Mouse (Mus musculus): ENCODE data around the gene Rgs19. TPM values are rescaled to one million over a fixed set of nuclear protein-coding genes. Genes with fewer than 3 reads are reported as not detected.

Rgs19 gene
- 255 and 260 TPM in 2 replicates for polyA plus RNA-seq (2012; rRNA removed)

- under 1% methylated on average over 73 of the region's 75 CpGs for WGBS
- DNase-seq: peak; percentile 90
- TF ChIP-seq POLR2A (IDR thresholded peaks at IDR 0.05; ENCODE audit: control insufficient read depth, extremely low read depth, insufficient read depth, low read length, poor library complexity) (peak; percentile 87), CTCF (IDR thresholded peaks at IDR 0.05; ENCODE audit: borderline replicate concordance, control insufficient read depth, extremely low read depth, insufficient read depth, low read length, poor library complexity) (no peak; the same call in 1 of the 2 replicates)
- H3K27me3 ChIP-seq (ENCODE audit: control insufficient read depth, insufficient read depth, low read length): no peaks in the 10 kb centered on the region
- H3K4me1 ChIP-seq (replicated peaks; ENCODE audit: control insufficient read depth, insufficient read depth, low read length): peaks cover 36% of the 10 kb centered on the region
- peak within 1 kb of the TSS; percentile 77 for H3K4me3 ChIP-seq (ENCODE audit: control insufficient read depth, insufficient read depth, low read length)
- H3K36me3 ChIP-seq (ENCODE audit: control insufficient read depth, insufficient read depth, low read length): 0 out of 2 replicates have a peak, but pooled peaks cover 5% of the 10 kb centered on the region
- peak within 1 kb of the TSS; percentile 36; the same call in 1 of the 2 replicates for H3K27ac ChIP-seq (ENCODE audit: control insufficient read depth, insufficient read depth, low read length)
These were observed at the start of gene Rgs19 for GRCm38 (mm10) chr2:181693339-181694280. Rgs19 (minus strand) TSS chr2:181693977.

- Histone ChIP-seq H3K4me3 (ENCODE audit: control insufficient read depth, insufficient read depth, low read length) (no peak overlapping the region), H3K36me3 (ENCODE audit: control insufficient read depth, insufficient read depth, low read length) (no peaks in the 10 kb centered on the region), H3K4me1 (replicated peaks; ENCODE audit: control insufficient read depth, insufficient read depth, low read length) (peaks cover 12% of the 10 kb centered on the region), H3K27me3 (ENCODE audit: control insufficient read depth, insufficient read depth, low read length) (no peaks in the 10 kb centered on the region), H3K27ac (ENCODE audit: control insufficient read depth, insufficient read depth, low read length) (peak overlapping the region; percentile 42; the same call in 1 of the 2 replicates)
- no peak for TF ChIP-seq POLR2A (IDR thresholded peaks at IDR 0.05; ENCODE audit: control insufficient read depth, extremely low read depth, insufficient read depth, low read length, poor library complexity)
- no peak for TF ChIP-seq CTCF (IDR thresholded peaks at IDR 0.05; ENCODE audit: borderline replicate concordance, control insufficient read depth, extremely low read depth, insufficient read depth, low read length, poor library complexity)
- peak; percentile 43 for DNase-seq
- WGBS: 45% methylated on average over 3 of the region's 3 CpGs
These were observed 36.3 kb upstream of the Rgs19 start for GRCm38 (mm10) chr2:181730051-181730450.

- WGBS: 58% methylated on average over 9 of the region's 9 CpGs
- Histone ChIP-seq H3K4me1 (replicated peaks; ENCODE audit: control insufficient read depth, insufficient read depth, low read length) (peaks cover 12% of the 10 kb centered on the region), H3K36me3 (ENCODE audit: control insufficient read depth, insufficient read depth, low read length) (no peaks in the 10 kb centered on the region), H3K27me3 (ENCODE audit: control insufficient read depth, insufficient read depth, low read length) (no peaks in the 10 kb centered on the region), H3K27ac (ENCODE audit: control insufficient read depth, insufficient read depth, low read length) (no peak overlapping the region), H3K4me3 (ENCODE audit: control insufficient read depth, insufficient read depth, low read length) (no peak overlapping the region)
- TF ChIP-seq CTCF (IDR thresholded peaks at IDR 0.05; ENCODE audit: borderline replicate concordance, control insufficient read depth, extremely low read depth, insufficient read depth, low read length, poor library complexity) (no peak), POLR2A (IDR thresholded peaks at IDR 0.05; ENCODE audit: control insufficient read depth, extremely low read depth, insufficient read depth, low read length, poor library complexity) (no peak)
- DNase-seq: no peak
These were observed 34.0 kb upstream of the Rgs19 start for GRCm38 (mm10) chr2:181727659-181728262.

- peak; percentile 25 for DNase-seq
- TF ChIP-seq POLR2A (IDR thresholded peaks at IDR 0.05; ENCODE audit: control insufficient read depth, extremely low read depth, insufficient read depth, low read length, poor library complexity): no peak
- TF ChIP-seq CTCF (IDR thresholded peaks at IDR 0.05; ENCODE audit: borderline replicate concordance, control insufficient read depth, extremely low read depth, insufficient read depth, low read length, poor library complexity): peak; percentile 29; the same call in 1 of the 2 replicates
- Histone ChIP-seq H3K4me1 (replicated peaks; ENCODE audit: control insufficient read depth, insufficient read depth, low read length) (no peaks in the 10 kb centered on the region), H3K27me3 (ENCODE audit: control insufficient read depth, insufficient read depth, low read length) (no peaks in the 10 kb centered on the region), H3K4me3 (ENCODE audit: control insufficient read depth, insufficient read depth, low read length) (no peak overlapping the region), H3K27ac (ENCODE audit: control insufficient read depth, insufficient read depth, low read length) (no peak overlapping the region), H3K36me3 (ENCODE audit: control insufficient read depth, insufficient read depth, low read length) (no peaks in the 10 kb centered on the region)
- WGBS: 34% methylated on average over 3 of the region's 3 CpGs
These were observed 28.4 kb upstream of the Rgs19 start for GRCm38 (mm10) chr2:181722213-181722612.

- Histone ChIP-seq H3K4me3 (ENCODE audit: control insufficient read depth, insufficient read depth, low read length) (no peak overlapping the region), H3K27ac (ENCODE audit: control insufficient read depth, insufficient read depth, low read length) (no peak overlapping the region), H3K27me3 (ENCODE audit: control insufficient read depth, insufficient read depth, low read length) (no peaks in the 10 kb centered on the region), H3K36me3 (ENCODE audit: control insufficient read depth, insufficient read depth, low read length) (no peaks in the 10 kb centered on the region), H3K4me1 (replicated peaks; ENCODE audit: control insufficient read depth, insufficient read depth, low read length) (no peaks in the 10 kb centered on the region)
- TF ChIP-seq POLR2A (IDR thresholded peaks at IDR 0.05; ENCODE audit: control insufficient read depth, extremely low read depth, insufficient read depth, low read length, poor library complexity) (no peak), CTCF (IDR thresholded peaks at IDR 0.05; ENCODE audit: borderline replicate concordance, control insufficient read depth, extremely low read depth, insufficient read depth, low read length, poor library complexity) (no peak)
- DNase-seq: no peak
These were observed 27.4 kb upstream of the Rgs19 start for GRCm38 (mm10) chr2:181721200-181721599.

GRCm38 (mm10) chr2:181720061-181720460, 26.3 kb upstream of the Rgs19 start:
- Histone ChIP-seq H3K36me3 (ENCODE audit: control insufficient read depth, insufficient read depth, low read length) (no peaks in the 10 kb centered on the region), H3K27me3 (ENCODE audit: control insufficient read depth, insufficient read depth, low read length) (no peaks in the 10 kb centered on the region), H3K27ac (ENCODE audit: control insufficient read depth, insufficient read depth, low read length) (no peak overlapping the region), H3K4me3 (ENCODE audit: control insufficient read depth, insufficient read depth, low read length) (no peak overlapping the region), H3K4me1 (replicated peaks; ENCODE audit: control insufficient read depth, insufficient read depth, low read length) (peaks cover 1% of the 10 kb centered on the region; the same call in 1 of the 2 replicates)
- WGBS: 49% methylated on average over 3 of the region's 3 CpGs
- TF ChIP-seq CTCF (IDR thresholded peaks at IDR 0.05; ENCODE audit: borderline replicate concordance, control insufficient read depth, extremely low read depth, insufficient read depth, low read length, poor library complexity) (no peak), POLR2A (IDR thresholded peaks at IDR 0.05; ENCODE audit: control insufficient read depth, extremely low read depth, insufficient read depth, low read length, poor library complexity) (no peak)
- no peak for DNase-seq

Data from thymus, adult 2 months (tissue).